Mouse (Mus musculus): ENCODE results near the gene Nectin2.

The Nectin2 gene

DNA sequence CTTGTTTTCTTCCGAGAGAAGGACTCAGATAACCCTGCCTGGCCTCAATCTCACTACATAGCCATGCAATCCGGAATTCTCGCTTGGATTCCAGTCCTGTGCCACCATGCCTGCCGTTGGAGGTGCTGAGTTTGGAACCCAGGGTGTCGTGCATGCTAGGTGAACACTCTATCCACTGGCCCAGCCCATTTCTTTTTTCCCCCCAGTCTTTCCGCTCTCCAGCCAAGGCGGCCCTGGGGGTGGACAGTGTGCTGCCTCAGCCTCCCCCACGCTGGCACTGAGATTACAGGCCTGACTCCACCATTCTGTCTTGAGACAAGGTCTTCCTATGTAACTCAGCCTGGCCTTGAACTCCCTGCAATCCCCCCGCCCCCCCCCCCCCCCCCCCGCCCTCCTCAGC, 4.3 kb downstream of the Nectin2 start:
- no peak for DNase-seq (ENCODE audit: low read depth, low spot score)

DNA sequence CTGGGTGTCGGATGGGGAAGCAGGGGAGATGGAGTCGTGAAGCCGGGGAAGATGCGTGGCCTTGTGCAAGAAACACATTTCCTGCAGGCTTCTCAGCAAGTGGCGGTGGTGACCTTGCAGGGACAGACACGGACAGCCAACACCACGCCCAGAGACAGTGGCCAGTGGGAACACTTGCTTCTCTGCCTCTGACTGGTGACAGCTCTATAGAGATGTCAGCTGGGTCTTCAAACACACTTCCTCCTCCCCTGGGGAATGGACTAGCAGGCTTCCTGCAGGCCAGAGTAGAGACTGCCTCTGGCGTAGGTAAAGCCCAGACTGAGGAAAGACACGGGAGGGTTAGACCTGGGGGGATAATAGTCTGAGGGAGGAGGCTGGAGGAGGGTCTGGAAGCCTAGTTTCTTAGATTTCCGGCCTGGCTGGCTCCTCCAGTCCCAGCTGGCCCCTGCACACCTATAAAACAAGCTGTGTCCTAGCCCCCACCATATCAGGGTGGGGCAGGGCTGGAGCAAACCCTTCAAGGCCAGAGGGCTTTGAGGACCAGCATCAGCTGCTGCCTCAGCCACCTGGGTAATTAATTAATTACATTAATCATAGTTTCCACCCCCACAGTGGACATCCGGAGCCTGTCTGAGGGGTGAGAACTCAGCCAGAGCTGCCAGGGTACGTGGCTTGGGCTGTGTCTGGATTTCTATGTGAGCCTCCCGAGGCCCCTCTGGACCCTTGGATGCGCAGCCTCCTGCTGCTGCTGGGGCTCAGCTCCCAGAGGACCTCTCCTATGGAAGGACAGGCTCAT, 5.5 kb downstream of the Nectin2 start:
- DNase-seq (ENCODE audit: low read depth, low spot score), result no peak

DNA sequence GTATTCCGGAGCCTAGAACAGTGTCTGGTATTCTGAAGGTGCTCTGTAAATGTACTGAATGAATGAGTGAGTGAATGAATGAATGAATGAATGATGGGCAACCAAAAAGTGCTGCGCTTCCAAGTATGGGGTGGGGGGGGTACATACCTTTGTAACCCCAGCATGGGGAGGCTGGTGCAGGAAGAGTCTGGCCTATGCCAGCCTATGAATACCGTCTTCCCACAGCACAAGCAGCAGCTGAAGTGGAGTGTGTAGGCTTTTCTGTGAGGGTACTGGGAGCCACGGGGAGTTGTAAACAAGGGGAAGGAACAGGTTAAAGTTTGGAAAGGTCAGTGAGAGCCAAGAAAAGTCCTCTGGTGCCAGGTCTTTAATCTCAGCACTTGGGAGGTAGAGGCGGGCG, 6.5 kb downstream of the Nectin2 start:
- no peak for DNase-seq (ENCODE audit: low read depth, low spot score)

DNA sequence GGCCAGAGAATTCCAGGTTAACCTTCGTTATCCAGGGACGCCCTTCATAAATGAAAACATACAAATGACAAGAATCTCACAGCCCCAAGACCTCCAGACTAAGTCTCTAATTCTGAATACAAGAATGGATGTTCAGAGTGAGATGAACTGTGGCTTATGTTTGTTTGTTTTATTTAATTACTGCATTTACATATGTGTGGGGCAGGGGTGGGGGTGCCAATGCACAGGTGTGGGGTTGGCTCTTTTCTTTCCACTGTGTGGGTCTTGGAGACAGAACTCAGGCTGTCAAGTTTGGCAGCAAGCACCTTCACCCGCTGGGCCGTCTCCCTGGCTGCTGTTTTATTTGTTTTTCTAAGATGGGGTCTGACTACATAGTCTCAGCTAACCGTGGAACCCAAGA, 7.8 kb downstream of the Nectin2 start:
- DNase-seq (ENCODE audit: low read depth, low spot score), result peak; percentile 52

DNA sequence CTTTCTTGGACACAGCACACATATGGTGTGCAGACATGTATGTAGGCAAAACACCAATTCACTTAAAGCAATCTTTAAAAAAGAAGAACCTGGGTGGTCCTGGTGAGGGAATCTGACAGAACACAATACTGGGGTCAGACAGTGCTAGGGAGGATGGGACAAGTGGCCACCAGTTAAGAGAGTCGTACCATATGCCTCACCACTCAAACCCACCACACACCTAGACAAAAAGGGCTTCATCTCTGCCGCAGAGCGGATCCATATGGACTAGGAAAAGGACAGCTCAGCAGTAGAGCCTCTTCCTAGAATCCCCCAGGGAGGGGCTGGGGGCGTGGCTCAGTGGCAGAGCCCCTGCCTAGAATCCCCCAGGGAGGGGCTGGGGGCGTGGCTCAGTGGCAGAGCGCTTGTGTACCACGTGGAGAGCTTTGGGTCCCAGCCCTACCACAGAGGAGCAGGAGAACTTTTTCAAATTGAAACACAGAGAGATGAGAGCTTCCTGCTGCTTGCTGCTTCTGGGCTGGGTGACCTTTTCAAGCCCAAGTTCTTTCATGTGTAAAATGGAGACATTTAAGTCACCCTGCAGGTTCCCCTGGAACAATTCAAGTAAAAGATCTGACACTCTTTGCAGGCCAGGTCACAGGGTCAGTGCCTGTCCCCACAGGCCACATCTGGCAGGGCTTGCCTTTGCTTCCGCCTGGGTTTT, 8.8 kb downstream of the Nectin2 start:
- peak; percentile 97 for DNase-seq (ENCODE audit: low read depth, low spot score)

DNA sequence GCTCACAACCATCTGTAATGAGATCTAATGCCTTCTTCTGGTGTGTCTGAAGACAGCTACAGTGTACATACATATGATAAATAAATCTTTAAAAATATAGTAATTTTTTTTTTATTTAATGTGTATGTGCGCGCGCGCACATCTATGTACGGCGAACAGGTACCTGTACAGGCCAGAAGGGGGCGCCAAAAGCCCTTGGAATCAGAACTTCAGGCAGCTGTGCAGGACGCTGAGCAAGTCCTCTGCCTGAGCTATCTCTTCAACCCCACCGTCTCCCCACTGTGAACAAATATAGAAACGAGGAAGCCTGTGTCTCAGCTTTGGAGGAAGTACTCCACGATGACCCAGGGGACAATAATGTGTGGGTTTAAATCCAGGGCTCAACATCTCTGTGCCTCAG, 10.0 kb downstream of the Nectin2 start:
- peak; percentile 79 for DNase-seq (ENCODE audit: low read depth, low spot score)

DNA sequence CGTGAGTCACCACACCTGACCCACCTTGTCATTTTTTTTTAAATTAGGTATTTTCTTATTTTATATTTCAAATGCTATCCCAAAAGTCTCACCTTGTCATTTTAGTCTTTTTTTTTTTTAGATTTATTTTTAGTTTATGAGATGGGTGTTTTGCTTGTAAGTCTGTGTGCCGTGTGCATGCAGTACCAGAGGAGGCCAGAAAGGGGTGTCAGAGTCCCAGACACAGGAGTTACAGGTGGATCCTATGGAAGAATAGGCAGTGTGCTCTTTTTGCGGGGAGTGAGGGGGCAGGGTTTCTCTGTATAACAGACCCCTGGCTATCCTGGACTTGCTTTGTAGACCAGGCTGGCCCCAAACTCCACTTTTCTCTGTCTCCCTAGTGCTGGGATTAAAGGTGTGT, 11.5 kb downstream of the Nectin2 start:
- DNase-seq (ENCODE audit: low read depth, low spot score), result peak; percentile 58

DNA sequence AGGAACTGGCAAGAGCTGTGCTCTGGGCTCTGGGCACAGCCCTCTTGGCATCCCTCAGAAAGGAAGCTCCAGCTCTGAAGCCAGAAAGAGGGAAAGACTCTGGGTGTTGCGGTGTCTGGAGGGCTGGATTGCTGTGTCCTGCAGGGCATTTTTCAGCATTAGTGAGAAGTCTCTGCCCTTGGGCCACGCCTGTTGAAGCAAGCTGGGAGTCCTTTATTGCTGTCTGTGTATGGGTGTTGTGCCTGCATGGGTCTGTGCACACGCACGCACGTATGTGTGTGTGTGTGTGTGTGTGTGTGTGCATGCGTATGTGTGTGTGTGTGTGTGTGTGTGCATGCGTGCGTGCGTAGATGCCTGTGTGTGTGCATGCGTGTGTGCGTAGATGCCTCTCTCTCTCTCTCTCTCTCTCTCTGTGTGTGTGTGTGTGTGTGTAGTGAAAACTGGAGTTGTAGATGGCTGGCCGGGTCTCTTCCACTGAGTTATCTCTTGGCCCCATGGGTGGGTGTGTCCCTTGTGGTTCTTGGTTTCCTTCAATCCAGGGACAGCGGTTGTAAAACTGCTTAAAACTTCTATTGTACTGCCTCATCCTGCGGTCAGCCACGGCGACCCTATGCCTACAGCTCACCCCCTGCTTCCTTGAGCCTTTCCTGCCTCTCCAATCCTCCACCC, 13.8 kb downstream of the Nectin2 start:
- no peak for DNase-seq (ENCODE audit: low read depth, low spot score)

DNA sequence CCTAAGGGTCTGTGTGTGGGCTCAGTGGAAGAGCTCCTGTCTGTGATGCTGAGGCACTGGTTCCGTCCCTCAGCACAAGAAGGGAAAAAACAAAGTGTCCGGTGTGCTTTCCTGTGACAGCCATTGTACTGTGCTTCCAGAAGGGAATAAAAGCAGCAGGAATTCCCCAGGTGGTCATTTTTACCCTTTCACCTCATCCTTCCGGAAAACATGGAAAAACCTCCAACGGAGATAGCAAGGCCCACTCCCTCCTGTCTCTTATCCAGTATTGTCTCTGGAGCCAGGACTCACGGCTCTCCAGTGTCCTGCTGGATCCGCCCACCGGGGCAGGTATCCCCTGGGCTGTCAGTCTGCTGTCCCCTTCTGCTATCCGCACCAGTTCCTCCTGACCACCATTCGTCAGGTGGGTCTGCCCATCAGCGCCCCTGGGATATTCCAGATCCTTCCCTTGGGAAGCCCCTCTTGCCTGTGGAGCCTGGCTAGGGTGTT, 16.1 kb downstream of the Nectin2 start:
- no peak for DNase-seq (ENCODE audit: low read depth, low spot score)

DNA sequence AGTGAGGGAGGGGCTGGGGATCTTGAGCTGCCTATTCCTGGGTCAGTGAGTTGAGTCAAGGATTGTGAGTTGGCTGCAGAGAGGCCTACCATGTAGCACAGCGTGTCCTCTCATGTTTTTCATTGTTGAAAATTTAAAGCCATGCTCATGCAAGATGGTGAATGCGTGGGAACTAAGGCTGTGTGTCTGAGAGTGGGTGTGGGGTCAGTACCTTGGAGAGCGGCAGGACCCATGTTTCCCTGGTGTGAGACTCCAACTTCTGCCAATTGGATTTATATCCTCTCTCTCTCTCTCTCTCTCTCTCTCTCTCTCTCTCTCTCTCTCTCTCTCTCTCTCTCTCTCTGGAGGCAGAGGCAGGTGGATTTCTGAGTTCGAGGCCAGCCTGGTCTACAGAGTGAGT, 23.7 kb downstream of the Nectin2 start:
- DNase-seq (ENCODE audit: low read depth, low spot score), result no peak

DNA sequence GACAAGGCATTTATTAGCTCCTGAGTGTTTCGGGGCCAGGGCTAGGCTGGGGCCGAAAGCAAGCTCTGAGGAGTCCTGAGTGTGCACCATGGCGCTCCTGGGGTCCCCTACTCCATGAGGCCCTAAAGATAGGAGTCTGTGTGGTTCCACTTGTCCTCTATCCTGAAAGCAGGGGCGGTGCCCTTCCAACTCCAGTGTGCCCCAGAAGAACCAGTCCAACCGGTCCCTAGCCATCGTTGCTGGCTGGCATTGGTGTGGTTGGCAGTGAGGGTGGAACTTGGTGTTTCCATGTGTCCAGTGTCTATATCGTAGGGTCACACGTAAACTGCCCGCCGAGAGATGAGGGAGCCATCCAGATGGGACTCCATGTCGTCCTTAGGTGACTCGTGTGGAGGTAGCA, 26.1 kb downstream of the Nectin2 start:
- no peak for DNase-seq (ENCODE audit: low read depth, low spot score)

DNA sequence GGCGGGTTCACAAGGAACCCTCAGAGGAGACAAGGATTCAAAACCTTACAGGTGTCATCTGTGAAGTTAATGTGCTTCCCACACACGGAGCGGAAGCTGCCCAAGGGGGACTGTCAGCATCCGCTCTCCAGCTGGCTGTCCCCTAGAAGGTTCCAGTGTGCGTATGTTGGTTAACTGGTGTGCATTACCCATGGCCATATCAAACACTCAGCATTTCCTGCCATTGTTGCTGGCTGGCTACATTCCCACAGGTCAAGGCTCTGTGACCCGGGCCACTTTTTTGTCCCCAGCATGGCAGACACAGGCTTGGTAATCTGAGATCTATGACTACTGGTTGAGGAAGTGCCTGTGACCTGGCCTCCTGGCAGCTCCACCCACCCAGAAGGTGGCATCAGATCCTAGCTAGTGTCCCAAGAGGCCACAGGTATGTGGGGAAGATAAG, 27.5 kb downstream of the Nectin2 start:
- DNase-seq (ENCODE audit: low read depth, low spot score), result no peak

DNA sequence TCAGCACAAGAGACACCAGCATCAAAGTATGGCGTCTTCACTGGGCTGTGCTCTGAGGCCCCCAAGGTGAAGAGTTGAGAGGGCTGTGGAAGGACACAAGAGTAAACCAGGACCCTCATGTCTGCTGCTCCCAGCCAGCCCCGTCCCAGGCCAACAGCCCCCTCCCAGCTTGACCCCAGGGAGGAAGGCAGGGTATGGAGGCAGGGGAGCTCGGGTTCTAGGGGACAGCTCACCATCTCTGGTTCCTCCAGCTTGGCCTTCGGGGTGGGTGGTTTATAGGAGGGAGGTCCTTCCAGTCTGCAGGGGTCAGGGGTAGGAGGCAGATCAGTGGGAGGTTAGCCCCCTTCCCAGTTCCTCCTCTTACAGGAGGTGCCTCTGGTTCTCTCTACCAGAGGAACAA, 31.1 kb downstream of the Nectin2 start:
- no peak for DNase-seq (ENCODE audit: low read depth, low spot score)

DNA sequence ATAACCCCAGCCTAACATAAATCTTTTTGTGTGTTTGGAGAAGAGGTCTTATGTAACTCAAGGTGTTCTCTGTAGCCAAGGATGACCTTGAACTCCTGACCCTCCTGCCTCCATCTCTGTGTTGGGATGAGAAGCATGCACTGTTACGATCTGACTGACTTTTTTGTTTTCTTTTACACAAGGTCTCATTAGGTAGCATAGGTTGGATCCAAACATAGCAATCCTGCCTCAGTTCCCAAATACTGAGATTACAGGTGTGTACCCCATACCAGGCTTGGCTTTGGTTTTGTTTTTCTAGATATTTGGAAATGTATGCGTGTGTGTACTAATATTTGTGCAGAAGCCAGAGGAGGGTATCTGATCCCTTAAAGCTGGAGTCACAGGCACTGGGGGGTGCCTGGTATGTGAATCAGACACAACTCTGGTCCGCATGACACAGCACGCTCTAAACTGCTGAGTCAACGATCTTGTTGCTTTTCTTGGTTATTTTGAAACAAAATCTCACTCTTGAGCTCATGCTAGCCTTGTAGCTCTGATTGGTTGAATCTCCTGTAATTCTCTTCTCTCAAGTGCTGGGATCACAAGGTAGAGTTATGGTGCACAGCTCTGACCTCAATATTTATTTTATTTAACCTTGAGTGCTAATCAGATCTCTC, 31.9 kb downstream of the Nectin2 start:
- DNase-seq (ENCODE audit: low read depth, low spot score), result no peak

DNA sequence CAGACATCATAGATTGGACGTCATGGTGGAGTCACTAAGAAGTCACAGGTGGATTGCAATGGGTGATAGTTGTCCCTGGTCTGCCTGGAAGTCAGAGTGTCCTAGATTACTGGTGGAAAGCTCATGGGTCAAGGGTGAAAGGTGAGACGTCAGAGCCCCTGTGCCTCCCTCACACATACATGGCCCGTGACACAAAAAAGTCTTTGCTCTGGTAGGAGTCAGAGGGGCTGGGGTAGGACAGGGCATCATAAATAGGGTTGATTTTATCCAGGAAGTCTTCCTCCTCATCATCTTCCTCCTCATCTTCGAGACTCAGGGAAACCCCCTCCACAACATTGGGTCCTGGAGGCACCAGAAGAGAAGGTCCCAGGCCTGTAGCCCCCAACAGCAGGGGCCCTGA, 32.9 kb downstream of the Nectin2 start:
- no peak for DNase-seq (ENCODE audit: low read depth, low spot score)

DNA sequence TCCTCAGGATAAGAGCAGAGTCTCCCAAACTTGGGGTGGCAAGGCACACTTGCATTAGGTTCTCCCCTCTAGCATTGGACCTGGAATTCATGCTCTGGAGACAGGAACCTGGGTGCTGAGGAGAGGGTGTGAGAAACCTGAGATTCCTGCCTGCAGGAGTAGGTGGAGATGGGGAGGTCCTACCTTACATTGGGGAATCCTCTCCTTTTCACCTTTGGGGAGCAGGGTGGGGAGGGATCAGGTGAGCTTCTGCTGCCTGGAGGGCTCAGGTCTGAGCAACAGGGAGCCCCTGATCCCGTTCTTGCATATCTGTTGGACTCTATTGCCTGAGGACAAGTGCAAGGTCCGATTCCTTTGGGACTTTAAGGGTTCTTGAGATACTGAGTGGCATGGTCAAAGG, 33.5 kb downstream of the Nectin2 start:
- no peak for DNase-seq (ENCODE audit: low read depth, low spot score)

DNA sequence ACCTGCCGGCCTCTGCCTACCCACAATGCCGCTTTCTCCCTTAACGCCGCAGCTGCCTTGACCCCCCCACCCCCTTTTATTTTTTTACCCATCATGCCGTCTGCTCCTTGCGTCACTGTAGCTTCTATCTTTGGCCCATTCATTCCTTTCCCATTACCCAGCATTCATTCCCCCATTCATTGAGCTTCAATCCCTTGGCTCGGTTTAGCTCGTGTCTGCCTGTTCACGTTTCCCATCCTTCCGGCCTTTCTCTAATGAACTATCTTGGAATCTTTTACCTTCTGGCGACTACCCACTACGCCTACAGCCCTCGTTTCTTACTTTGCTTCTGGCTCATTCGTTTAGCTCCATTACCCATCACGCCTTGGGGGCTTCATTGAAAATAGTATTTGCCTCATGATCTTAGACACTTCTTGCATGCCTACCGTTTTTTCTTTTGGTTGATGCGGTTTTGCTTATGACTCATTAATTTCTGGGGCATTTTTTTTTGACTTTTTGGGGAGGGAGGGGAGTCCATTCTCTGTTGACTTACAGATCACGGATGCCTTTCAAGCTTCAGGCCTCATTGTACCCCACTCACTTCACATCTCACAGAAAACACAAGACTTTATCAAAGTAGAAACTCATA, 34.1 kb downstream of the Nectin2 start:
- DNase-seq (ENCODE audit: low read depth, low spot score), result no peak

DNA sequence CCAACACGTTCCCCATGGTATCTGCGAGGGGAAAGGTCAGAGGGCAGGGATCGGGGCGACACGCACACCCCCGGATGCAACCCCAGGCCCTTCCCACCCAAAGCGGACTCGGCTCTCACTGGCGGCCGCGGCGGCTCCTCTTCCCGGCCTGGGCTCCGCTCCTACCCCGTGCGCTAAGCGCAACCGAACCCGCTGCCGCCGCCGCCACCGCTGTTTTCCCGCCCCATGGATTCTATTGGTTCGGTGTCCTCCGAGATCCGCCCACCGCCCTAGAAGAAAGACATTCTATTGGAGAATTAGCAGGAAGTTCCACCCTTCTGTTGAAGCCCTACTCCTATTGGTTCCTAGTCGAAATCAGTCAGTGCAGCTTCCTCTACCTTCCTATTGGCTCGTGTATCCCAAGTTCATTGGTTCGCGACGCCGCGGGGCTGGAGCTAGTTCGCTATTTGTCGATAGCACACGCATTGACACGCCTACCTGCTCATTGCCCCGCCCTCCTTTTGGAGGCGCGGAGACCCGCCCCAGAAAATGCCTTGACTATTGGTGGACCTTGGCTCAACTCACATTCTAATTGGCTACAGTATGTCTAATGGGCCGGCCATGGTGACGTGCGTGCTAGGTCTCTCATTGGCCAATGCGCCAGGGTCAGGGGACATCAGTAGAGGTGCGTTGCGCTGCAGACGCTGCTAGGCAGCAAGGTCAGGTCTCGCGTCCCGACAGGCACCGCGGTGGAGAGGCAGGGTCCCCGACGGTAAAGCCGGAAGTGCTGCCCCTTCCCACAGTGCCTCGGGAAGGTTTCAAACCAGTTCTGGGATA, 34.8 kb downstream of the Nectin2 start, which contains the start of gene Tomm40:
TSS of gene Tomm40 (minus strand) at position 200 of the 816 bp plus-strand sequence.
- peak; percentile 100 for DNase-seq (ENCODE audit: low read depth, low spot score)

DNA sequence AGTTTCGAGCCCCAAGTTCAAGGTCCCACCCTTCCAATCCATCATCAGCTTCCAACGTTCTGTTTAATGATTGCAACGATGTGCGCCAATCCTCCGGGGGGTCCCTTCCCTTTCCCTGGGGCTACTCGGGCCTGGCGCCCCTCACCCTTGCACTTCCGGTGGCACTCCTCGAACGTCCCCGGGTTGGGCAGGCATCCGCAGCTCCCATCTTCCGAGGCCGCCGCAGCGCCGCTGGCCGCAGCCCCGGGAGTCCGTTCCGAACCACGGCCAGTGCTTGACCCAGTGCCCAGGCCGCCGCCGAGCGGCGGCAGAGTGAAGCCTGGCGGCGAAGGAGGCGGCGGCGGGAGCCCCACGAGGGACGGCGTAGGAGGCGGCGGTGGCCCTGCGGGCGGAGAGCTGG, 35.4 kb downstream of the Nectin2 start:
- no peak for DNase-seq (ENCODE audit: low read depth, low spot score)

DNA sequence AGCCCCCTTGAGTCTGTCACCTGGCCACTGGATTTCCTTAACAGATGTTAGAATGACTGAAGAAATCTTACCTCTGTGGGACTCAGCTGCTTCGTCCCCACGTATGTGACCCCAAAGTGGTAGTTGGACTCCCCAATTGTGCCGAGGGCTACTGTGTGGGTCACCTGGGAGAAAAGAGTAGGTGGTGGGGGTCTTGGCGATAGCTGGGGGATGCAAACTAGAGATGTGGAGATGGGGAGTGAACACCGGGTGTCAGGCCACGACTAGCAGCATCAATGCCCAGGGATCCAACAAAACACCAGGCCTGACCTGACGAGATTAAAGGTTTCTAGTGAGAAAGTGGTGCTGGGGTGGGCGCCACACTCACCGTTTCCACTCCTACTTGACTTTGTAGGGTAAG, 36.7 kb downstream of the Nectin2 start:
- no peak for DNase-seq (ENCODE audit: low read depth, low spot score)

DNA sequence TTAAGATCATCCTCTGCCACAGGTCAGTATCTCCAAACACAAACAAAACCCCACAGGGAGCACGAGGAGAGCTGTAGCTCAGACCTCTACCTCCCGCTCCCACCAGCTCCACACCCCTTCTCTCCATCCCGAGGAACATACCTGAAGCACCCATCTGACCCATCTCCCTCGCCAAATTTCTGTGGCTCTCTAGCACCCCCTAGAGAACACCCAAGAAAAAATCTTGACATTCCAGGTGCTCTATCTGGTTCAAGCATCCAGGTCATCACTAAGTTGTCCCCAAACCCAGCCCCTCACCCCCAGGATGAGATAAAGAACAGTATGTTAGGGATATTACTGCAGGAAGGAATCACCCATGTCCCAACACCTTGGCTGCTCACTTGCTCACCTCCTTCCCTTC, 37.1 kb downstream of the Nectin2 start:
- peak; percentile 78 for DNase-seq (ENCODE audit: low read depth, low spot score)
